Mouse (Mus musculus): Measurements from ENCODE around the gene Ell2.

GRCm38 (mm10) chr13:75817183-75817582 is 110.6 kb downstream of the Ell2 start:
- TF ChIP-seq POLR2A (IDR thresholded peaks at IDR 0.05; ENCODE audit: borderline replicate concordance, extremely low read depth, low read depth, low read length) (no peak), CTCF (IDR thresholded peaks at IDR 0.05; ENCODE audit: insufficient read depth, low read length) (no peak)

All from lung, adult 2 months (tissue).